Mouse (Mus musculus) testis, postnatal 14 days (tissue): ENCODE measurements around the gene Fam178b.

ENCODE experiments used
- DNase-seq: peaks from one replicate; pipeline ENCODE4 v3.0.0; 2021; ENCODE audit warnings: low spot score

Gene Fam178b

DNA sequence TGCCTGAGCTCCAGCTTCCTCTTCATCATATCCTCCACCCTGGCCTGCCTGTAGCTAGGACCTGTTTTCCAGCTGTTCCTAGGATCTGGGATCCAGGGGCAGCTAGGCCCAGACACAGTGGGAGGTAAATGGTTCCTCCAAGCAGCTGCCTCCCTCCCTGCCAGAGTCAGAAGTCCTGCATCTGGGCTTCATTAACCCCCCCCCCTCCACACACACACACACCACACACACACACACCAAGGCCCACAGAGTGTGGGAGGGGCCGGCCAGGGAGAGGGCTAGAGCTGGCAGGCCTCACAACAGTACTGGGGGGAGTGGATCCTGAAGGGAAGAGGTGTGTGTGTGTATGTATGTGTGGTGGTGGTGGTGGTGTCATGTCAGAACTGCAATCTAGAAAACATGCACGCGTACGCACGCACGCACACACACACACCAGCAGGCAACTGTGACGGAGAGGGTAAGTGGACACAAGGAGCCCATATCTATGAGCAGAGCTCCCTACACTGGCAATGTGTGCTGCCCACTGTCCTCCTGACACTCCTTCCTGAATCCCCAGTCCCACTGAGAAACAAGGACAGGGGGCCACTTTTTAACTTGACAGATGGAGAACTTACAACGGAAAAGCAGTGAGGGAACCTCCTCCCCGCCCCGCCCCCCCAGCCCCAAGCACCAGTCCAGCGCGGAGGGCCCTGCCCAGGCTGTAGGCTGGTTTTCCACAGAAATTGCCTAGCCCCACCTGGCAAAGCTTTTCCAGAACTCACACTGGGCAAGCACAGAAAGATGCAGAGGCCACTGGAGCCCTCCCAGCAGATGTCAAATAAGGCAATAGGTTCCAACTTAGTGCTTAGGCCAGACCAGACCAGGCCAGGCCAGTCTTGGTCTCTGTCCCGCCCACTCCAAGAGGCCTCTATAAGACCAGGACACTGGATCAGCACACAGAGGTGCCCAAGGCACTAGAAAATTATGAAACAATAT is 94.2 kb downstream of the Fam178b start:
- DNase-seq: no peak

DNA sequence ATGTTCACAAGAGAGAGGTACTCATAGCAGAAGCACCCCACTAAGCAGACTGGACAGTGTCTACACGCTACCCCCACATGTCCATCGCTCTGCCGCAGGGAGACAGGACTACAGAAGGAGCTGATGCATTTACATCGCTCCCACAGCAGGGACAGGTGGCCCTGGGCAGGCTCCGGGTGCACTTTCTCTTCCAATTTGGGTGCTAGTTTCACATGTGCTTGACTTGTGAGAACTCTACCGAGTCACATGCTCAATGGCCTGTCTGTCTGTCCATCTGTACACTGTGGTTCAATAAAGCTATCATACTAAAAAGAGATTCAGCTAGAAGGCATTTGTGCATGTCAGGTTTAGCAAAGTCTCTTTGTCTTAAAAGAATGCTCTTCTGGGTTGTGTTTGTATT is 95.1 kb downstream of the Fam178b start:
- no peak for DNase-seq

DNA sequence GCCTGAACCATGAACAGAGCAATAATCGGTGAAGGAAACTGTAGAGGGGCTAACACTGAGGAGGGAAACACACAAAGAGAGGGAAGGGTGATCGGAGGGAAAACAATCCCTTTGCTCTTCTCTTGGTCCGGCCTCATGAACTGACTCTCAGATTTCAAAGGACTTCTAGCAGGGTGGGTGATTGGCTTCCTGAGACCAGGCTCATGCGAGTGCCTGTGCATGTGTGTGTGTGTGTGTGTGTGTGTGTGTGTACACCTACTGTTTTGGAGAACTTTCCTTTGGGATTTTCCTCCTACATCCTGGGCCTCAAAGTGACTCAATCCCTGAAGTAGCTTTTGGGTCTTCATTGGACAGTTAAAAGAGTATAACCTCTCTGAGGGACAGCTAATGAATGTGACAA is 96.7 kb downstream of the Fam178b start:
- DNase-seq: no peak

DNA sequence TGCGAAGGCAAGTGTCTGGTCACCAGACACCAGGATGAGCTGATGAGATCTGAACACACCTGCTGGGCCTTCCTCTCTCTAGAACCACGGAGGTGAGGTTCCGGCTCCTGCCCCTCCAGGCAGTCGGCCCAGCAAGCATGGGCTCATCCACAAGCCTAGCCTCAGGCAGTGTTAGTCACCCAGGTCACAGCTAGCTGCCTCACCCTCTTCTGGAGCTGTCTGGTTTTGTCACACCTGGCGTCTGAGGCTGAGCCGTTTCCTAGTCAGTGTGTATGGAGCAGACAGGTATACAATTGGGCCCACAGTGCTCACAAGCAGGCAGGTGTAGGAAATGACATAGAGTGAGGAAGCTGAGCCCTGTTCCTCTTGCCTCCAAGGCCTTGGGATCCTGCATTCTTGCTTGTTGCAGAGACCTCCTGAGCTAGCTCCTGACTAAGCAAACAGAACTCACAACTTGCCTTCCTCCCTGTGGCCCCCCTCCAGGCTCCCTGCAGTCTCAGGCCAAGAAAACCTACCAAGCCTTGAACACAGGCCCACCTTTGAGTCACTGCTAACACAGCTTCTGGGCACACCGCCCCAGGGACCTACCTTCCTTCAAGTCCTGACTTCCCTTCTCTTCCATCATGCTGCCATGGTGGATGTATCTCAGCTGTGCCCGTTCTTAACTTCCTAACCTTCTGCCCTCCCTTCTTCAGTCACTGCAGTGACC is 99.4 kb downstream of the Fam178b start:
- DNase-seq: no peak

DNA sequence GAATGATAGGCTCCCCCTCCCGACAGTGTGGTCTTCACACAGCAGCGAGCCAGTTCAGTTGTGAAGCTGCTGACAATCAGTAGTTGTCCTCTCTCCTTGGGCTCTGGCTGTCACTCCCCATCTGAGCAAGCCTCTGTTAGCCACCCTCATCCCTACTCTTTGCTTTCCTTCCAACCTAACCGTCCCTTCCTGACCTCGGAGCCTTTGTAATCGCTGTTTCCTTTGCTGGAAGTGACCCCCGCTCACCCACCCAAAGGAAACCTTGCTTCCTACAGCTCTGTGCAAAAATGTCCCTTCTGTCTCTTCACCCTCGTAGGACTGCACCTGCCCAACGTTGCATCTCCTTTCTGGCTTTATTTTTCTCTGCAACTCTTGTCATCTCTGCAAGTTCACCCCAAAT is 100.8 kb downstream of the Fam178b start:
- DNase-seq: no peak

DNA sequence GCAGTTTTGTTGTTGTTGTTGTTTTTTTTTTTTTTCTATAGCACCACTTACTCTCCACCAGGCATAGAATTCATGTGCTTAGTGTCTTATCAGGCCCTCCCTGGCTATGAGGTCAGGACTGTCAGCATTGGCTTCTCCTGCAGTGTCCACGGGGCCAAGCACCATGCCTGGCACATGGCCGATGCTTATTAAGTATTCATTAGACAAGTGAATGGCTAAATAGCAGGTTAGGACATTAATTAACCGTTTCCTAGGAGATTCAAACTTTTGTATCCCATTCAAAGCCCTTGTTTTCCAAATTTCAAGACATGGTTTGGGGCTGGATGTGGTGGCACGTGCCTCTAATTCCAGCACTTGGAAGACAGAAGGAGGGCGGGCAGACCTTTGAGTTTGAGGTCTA is 101.7 kb downstream of the Fam178b start:
- no peak for DNase-seq

DNA sequence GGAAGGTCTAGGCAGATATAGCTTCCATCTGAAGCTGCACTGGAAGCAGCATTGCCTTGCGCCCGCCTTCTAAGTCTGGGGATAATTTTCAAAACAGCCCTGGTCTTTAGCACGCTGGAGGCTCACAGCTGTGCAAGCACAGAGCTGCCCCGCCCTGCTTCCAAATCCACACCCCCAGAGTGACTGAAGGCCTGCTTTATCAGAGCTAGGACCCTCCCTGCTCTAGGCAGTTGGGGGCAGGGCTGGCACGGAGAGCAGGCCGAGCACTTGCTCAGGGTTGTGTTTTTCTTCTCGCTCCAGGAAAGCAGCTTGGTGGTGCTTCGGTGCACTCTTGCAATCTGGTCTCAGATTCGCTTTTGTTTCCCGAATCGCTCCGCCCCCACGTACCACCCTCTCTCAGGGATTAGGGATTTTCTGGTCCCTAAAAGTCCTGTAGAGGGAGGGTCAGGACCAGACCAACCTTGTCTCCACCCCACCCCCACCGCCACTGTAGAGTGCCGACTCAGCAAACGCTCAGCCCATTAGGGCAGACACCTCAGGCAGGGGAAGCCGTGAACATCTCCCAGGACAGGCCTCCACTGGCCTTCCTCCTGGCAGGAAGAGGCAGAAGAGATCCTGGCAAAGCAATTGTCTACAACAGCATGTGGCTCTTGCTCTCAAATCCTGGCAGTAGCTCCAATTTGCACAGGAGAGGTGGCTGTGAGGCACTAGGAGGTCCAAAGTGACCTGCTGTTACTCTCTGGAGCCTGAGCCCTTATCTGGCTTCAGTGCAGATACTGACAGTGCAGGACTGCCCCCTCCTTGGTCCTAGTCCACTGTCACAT is 102.4 kb downstream of the Fam178b start:
- peak; percentile 65 for DNase-seq

DNA sequence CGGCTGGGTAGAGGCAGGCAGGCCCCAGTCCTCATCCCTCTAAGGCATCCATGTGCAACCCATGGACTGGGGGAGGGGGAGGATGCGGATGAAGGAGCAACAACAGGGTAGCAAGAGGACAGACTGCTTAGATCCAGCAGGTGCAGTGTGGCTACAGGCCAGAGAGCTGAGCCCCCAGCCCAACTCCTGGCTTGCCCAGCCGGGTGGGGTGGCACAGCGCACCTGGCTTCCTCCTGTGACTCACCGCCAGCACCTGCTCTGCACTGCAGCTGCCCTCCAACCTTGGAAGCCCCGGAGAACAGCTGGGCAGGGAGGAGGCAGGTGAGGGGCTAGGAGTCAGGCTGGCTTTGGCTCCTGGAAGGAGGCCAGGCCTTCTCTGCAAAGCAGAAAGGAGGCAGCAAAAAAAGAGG is 103.0 kb downstream of the Fam178b start:
- DNase-seq: peak; percentile 36

DNA sequence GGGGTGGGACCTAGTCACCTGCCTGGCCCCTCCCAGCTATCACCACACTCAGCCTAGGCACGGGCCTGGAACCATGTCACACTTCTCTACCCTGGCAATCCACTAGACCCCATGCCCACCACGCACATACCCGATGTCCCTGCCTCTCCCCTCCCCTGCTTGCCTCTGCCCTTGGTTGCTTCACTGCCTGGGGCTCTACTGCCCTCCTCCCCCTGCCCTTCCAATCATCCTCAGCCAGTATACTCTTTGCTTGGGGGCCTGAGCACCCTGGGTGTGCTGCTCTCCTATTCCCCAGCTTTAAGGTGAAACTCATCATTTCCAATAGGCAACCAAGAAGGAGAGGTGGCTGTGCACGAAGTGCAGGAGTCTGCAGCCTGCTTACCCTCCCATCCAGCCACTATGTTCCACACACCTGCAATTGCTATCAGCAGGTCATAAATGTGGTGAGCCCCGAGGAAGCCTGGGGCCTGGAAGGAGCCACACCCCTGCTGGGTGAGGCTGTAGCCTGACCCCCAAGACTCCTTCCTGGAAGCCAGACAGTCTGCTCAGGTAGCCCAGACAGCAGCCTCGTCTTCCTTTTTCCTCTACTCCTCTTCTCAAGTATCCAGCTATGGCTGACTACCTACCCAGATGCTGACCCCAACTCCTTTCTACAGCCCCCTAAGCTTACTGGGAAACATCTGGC is 105.8 kb downstream of the Fam178b start:
- DNase-seq: no peak

DNA sequence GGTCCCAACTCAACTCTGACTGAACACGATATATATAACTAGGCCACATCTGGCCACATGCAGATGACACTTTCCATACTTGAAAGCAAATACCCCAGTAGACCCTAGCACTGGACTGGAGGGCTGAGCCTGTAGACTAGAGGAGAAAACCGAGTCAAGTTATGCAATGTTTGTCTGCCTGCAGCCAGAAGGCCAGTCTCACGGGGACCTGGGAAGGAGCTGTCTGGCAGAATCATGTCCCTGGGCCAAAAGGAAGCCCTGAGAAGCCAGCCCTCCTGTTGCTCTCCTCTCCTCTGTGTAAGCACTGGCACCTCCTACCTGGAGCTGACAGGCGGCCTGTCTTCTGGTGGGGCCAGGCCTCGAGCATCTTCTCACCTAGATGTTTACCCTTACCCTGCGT is 107.6 kb downstream of the Fam178b start:
- DNase-seq: no peak

DNA sequence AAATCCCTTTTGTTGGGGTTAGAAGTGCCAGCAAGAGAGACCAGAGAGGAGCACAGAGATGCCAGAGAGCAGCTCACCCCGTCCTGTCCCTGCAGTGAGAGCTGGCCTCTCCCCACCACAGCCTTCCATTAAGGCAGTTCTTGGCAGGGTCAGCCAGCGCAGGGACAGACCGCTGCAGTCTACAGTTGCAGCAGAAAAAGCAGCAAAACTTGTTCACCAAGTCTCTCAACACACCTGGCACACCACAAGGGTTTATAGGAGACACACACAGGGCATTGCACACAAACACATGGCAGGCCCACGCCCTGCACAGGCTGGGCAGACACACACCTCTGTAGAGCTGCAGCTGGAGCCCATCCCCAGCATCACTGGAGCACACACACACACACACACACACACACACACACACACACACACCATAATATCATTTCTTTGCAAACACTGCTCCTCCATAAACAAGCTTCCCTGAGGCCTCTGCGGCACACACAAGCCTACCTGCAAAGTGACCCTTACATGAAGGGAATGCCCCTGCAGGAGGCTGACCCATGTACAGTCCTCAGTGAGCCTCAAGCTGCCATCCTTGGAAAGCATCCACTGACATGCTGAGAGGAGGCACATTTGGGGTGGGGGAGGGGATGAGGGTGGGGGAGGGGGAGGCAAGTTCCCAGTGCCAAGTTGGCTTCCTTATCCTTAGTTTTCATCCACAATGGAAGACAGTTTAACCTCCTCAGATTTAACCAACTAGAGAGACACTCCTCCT is 108.6 kb downstream of the Fam178b start:
- no peak for DNase-seq

DNA sequence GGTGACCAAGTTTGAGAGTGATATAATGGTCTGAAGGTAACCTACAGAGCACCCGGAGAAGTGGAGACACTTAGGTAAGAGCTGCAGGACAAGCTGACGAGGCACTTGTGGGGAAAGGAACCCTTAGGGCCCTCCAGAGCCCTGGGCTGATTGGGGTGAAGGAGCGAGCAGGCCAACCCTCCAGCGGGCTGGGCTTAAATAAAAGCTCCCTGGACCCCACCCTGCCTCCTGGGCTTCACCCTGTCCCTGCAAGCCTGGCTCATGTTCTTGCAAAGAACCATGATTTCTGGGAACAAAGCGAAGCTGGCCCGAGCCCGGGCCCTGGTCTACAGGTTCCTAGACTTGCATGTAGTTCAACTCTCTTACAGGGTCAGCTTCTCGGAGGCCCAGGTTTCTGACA is 109.5 kb downstream of the Fam178b start:
- DNase-seq: peak; percentile 33

DNA sequence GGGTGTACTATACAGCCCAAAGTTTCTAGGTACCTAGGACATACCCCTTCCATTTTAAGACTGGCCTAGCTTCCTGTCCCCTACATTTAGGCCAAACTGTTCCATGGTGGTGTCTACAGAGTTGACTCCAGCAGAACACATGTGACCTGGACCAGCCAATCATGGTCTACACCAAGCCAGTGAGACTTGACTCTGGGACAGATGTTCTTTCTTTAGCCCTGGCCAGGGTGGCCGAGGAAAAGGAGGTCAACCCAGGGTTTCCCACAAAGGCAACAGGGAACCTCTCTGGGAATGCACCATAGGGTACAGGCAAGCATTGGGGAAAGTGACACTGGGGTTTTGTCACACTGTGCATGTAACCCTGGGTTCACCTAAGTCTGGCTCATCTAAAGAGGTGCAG is 110.3 kb downstream of the Fam178b start:
- DNase-seq: no peak

DNA sequence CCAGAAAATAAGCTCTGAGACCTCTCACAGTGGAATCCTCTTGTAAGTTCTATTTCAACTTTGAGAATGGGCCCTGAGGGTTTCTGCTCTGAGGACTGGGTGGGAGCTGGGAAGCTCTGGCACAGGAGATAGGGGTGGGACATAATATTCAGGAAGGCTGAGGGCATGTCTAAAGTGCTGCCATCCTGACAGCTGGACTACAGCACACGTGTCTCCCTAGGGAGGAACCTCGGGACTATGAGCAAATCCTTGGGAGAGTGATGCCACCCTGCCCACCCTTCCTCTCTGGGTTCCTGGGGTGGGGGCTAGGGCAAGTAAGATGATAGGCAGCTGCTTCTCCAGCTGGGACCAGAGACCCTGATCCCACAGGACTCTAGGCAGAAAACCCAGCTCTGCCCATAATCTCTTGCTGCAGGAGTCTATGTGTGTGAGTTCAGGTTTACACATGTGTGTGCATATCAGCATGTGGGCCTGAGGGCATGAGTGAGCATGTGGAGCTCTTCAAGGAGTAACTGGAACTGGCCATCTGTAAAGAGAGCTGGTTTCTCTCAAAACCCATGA is 110.8 kb downstream of the Fam178b start:
- no peak for DNase-seq

DNA sequence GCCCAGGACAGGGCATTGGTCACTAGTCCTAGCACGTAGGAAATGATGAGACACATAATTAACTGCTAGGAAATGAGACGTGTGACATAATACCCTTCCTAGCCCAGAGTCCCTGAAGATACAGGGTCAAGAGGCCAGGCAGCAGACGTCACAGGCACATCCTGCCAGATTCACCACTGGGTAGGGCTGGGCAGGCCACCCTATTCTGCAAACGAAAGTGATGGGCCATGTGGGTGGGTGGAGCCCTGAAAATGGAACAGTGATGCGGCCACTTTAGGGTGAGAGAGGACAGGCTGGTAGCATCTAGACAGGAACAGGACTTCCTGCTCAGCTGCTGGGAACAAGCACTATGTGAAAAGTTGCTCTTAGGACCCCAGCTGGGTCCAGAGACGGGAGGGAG is 111.4 kb downstream of the Fam178b start:
- no peak for DNase-seq

DNA sequence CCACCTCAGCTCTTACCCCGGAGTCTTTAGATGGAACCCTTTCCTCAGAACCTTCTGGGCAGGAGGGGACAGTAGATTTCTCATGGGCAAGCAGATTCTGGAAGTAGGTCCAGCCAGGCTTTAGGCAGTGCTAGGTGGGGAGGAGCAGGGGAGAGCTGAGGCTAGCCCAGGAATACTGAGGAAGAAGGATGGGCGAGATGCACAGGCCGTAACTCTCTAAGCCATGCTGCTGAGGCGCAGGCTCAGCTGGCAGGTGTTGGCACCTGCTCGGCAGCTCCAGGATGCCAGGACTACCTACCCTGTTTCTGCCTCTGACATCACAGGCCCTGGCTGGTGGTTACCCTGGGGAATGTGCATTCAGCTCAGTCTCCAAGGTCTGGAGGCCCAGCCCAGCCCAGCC is 112.7 kb downstream of the Fam178b start:
- DNase-seq: no peak

DNA sequence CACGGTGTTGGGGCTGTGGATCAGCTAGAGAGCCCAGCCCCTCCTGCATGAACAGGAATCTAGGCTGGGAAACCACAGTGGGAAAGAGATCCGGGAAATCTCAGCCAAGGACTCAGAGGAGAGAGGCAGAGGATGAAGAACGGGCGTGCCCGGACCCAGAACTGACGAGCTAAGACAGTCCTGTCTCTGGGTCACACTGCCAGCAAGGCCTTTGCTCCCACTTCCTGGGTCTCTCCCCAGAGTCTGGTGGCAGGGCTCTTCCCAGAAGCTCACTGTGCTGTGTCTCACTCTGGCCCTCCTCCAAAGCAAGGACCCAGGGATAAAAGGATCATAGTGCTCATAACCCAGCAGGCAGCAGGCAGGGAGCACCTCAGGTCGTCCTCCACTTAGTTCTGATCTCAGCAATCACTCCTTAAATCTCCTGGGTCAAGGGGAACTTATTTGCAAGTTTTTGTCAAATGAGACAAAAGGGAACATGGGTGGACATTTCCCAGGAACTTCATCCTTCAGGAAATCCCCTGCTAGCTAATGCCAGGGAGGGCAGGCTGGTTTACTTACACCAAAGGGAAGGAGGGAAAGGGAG is 113.2 kb downstream of the Fam178b start:
- DNase-seq: no peak

DNA sequence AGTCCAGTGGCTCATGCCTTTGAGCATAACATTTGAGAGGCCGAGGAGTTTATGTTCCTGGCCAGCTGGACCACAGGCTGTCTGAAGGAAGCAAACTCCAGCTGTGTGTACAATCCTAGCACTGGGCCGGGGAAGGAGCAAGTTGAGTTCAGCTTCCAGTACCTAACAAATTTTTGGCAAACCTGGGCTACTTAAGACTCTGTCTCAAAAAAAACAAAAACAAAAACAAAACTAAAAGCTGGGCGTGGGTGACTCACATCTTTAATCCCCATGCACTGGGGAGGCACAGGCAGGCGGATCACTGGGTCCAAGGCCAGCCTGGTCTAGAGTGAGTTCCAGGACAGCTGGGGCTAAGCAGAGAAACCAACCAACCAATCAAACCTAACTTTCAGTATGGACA is 114.2 kb downstream of the Fam178b start:
- no peak for DNase-seq

DNA sequence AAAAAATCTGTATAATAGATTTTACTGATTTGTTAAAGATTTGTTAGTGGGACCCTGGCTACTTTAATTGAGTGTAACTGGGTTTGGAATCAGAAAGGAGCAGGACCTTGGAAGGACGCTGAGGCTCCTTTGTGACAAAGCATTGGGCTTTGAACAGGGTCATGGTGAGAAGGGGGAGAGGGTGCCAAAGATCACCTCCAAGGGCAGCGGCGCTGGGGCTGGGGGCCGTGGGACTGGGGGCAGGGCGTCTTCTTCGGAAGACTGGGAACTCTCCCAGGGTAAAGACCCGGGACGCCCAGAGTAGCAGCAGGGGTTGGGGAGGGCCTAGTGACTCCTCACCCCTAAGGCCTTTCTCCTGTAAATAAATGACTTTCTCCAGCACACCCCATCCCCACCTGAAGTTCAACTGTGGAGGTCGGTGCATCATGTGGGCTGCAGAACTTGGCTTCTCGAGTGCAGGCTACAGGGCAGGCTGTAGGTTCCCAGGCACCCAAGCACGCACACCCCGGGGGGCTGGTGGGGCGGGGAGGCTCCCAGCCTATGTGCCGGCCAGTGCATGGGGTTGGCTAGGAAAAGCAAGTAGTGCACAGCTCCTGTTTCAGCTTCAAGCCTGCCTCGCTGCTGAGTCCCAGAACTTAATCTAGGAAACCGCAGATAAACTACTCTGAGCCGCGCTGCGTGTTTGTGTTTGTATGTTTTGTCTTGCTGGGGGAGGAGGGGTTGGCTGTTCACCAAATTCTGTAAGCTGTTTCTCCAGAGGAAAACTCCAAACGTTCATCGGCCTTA is 115.0 kb downstream of the Fam178b start:
- DNase-seq: no peak

DNA sequence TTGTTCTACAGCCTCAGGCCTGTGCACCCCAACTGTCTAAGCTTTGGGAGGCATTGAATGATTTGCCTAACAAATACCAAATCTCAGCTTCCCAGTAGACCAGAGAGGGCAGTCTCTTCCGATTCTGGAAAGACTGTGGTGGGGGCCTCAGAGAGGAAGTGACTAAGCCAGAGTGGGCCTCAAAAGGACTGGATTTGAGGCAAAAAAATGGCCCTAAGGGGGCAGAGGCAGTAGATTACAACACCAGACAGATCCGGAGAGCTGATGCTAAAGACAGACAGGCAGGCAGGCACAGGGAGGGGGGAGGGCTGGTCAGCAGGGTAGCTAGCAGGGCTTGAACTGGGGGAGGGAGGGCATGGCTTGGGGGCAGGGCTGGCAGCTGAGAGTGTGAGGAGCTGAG is 116.6 kb downstream of the Fam178b start:
- DNase-seq: no peak
